Mouse (Mus musculus): Measurements from ENCODE around the gene Mdm2.

DNA sequence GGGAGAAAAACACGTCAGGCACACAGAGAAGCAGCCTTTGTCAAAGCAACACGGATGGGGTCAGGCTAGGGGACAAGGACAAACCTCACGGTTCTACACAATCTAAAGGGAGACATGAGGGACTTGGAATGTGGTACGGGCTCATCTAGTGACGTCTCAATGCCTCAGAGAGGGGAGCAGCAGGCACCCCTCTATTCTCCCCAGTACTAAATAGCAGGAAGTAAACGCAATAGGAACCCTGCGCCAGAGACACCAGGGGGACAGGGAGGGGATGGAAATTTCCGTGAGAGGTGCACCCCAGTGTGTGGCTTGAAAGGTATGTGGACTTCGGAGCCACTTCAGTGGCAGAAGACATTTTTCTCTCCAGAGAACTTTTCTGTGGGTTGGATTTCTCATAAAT is 30.4 kb upstream of the Mdm2 start:
- TF ChIP-seq TAL1 (IDR thresholded peaks at IDR 0.05; ENCODE audit: low read length), result no peak
- TF ChIP-seq GATA1 (IDR thresholded peaks at IDR 0.05; ENCODE audit: low read length), result no peak

Data from erythroblast, embryonic 14.5 days (primary cell).